Mouse (Mus musculus) ES-E14 (cell line): ENCODE results near the gene Pgam1. TPM values are rescaled to one million over a fixed set of nuclear protein-coding genes. Genes with fewer than 3 reads are reported as not detected.
A peak's percentile ranks its signal among the peaks of the same experiment; 100 is the strongest.

ENCODE experiments used
- DNase-seq: peaks from one replicate; pipeline ENCODE4 v3.0.0-alpha.2; 2013; ENCODE audit warnings: low read depth, low spot score
- H3K27ac ChIP-seq: 2 replicates; pipeline ENCODE4 v1.5.1; 2012; ENCODE audit warnings: low read depth, mild to moderate bottlenecking, low read length, moderate library complexity, mixed read lengths; ENCODE audit not compliant: poor library complexity, insufficient read depth, severe bottlenecking
- H3K36me3 ChIP-seq: 2 replicates; pipeline ENCODE4 v1.6.1; 2012; ENCODE audit warnings: mild to moderate bottlenecking, low read length, moderate library complexity, mixed read lengths; ENCODE audit not compliant: control insufficient read depth, poor library complexity, insufficient read depth, severe bottlenecking
- H3K4me1 ChIP-seq, 2 experiments: fragments of 150-350 bp in 1 of 2; sonication (generic) in 1 of 2; 2 replicates each; pipeline ENCODE4 v1.6.1; 2012; ENCODE audit warnings: low read length in 2 of 2, mild to moderate bottlenecking in 1 of 2, mixed read lengths in 1 of 2; ENCODE audit not compliant: control insufficient read depth in 2 of 2, insufficient read depth in 2 of 2, poor library complexity in 1 of 2
- H3K4me3 ChIP-seq, 2 experiments: fragments of 150-350 bp in 1 of 2; sonication (generic) in 1 of 2; 2 replicates each; pipeline ENCODE4 v1.5.1; 2012; ENCODE audit warnings: low read length in 2 of 2, low read depth in 1 of 2, mild to moderate bottlenecking in 1 of 2, mixed read lengths in 1 of 2; ENCODE audit not compliant: insufficient read depth in 1 of 2, poor library complexity in 1 of 2, severe bottlenecking in 1 of 2
- H3K9ac ChIP-seq: 2 replicates; pipeline ENCODE4 v1.6.1; 2012; ENCODE audit warnings: low read depth, mild to moderate bottlenecking, low read length, mixed read lengths; ENCODE audit not compliant: poor library complexity, insufficient read depth, severe bottlenecking
- H3K9me3 ChIP-seq: fragments of 150-350 bp; sonication (generic); 2 replicates; pipeline ENCODE4 v1.6.1; 2012; ENCODE audit warnings: low read depth, mild to moderate bottlenecking, low read length; ENCODE audit not compliant: control insufficient read depth, insufficient read depth
- CHD2 ChIP-seq: IDR thresholded peaks from 2 replicates; pipeline ENCODE4 v1.6.1; 2014; ENCODE audit warnings: mild to moderate bottlenecking, low read depth, low read length, inconsistent platforms
- HCFC1 ChIP-seq: IDR thresholded peaks from 2 replicates; pipeline ENCODE4 v1.6.1; 2012; ENCODE audit warnings: low read length, inconsistent platforms, borderline replicate concordance; ENCODE audit not compliant: insufficient read depth
- MAFK ChIP-seq: IDR thresholded peaks from 2 replicates; pipeline ENCODE4 v1.6.1; 2014; ENCODE audit warnings: mild to moderate bottlenecking, low read depth, low read length, inconsistent platforms; ENCODE audit not compliant: insufficient read depth
- ZC3H11A ChIP-seq: IDR thresholded peaks from 2 replicates; pipeline ENCODE4 v1.6.1; 2012; ENCODE audit warnings: low read depth, mild to moderate bottlenecking, inconsistent platforms, low read length, borderline replicate concordance
- ZNF384 ChIP-seq: IDR thresholded peaks from 2 replicates; pipeline ENCODE4 v1.6.1; 2012; ENCODE audit warnings: low read depth, low read length, inconsistent platforms
- in situ Hi-C, 2 experiments: fragments of 600-800 bp; cut with MboI; formaldehyde crosslinking; loops; one replicate each; pipeline ENCODE4 v1.15.1; 2025; ENCODE audit warnings: low sequenced_read_pairs in 2 of 2, inconsistent platforms in 1 of 2; ENCODE audit not compliant: unreplicated experiment in 2 of 2
- total RNA-seq: library from RNA; depleted of rRNA; stranded (reverse); fragments of 300-350 nt; gene quantifications from 2 replicates; pipeline ENCODE4 v1.2.3, GENCODE M21; 2012

Pgam1 gene
- total RNA-seq, 1 experiment = 881 TPM

GRCm38 (mm10) chr19:41874356-41874755 lies 37.4 kb upstream of the Pgam1 start:
- Histone ChIP-seq H3K27ac (no peak overlapping the region), H3K9ac (no peak overlapping the region), H3K36me3 (peaks cover 69% of the 10 kb centered on the region), H3K4me1 (no peaks in the 10 kb centered on the region), H3K9me3 (no peaks in the 10 kb centered on the region), H3K4me3 (no peak overlapping the region)
- in situ Hi-C loops = no loop called here
- no peak for TF ChIP-seq MAFK
- no peak for TF ChIP-seq HCFC1
- no peak for TF ChIP-seq CHD2
- TF ChIP-seq ZC3H11A = no peak
- no peak for TF ChIP-seq ZNF384
- DNase-seq = no peak

GRCm38 (mm10) chr19:41881842-41882241 lies 29.9 kb upstream of the Pgam1 start:
- Histone ChIP-seq H3K4me1 (peaks cover 0 to 2% of the 10 kb centered on the region in 2 experiments; a peak in 1 of 4 replicates), H3K9me3 (no peaks in the 10 kb centered on the region), H3K36me3 (peaks cover 64% of the 10 kb centered on the region), H3K4me3 (no peak overlapping the region), H3K27ac (no peak overlapping the region), H3K9ac (no peak overlapping the region)
- no peak for DNase-seq
- TF ChIP-seq ZNF384 = no peak
- TF ChIP-seq HCFC1 = no peak
- no peak for TF ChIP-seq CHD2
- no peak for TF ChIP-seq MAFK
- TF ChIP-seq ZC3H11A = no peak
- in situ Hi-C loops = no loop called here

DNA sequence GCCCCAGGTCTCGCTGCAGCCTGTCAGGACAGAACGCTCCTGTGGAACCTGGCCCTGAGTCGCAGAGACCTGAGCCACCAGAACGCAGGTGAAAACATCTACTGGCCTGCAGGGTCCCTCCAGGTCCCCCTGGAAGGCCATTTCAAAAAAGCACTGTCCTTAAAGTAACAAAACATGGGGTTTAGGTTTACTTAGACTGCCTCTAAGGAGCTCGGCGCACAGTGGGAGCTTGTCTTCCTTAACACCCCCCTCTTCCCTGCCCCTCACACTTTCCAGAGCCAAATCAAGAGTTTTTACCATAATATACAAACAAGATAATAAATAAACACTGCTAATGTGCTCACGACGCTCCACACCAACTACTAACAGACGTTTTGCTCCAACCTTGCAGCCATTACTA lies 27.8 kb upstream of the Pgam1 start:
- Histone ChIP-seq H3K9ac (no peak overlapping the region), H3K27ac (no peak overlapping the region), H3K4me1 (peaks cover 0 to 4% of the 10 kb centered on the region in 2 experiments; a peak in 1 of 4 replicates), H3K9me3 (no peaks in the 10 kb centered on the region), H3K4me3 (no peak overlapping the region), H3K36me3 (peaks cover 69% of the 10 kb centered on the region)
- TF ChIP-seq ZNF384 (no peak), ZC3H11A (no peak), HCFC1 (no peak), MAFK (no peak), CHD2 (no peak)
- no peak for DNase-seq
- in situ Hi-C loops = no loop called here

DNA sequence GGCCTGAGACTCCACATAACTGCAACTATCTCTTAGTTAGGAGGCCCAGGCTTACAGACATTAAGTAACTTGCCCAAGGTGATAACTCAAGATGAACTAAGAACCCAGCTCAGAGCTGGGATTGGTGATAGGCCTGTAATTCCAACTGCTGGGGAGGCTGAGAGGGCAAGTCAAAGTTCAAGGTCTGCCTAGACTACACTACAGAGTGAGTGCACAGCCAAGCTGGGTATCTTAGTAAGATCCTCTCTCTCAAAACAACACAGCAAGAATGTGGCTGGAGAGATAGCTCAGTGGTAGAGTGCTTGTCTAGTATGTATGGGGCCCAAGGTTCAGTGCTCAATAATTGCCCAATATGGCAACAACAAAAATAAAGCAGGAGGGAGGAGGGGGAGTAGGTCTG lies 23.5 kb upstream of the Pgam1 start:
- TF ChIP-seq ZNF384 = no peak
- no peak for TF ChIP-seq ZC3H11A
- no peak for TF ChIP-seq CHD2
- TF ChIP-seq MAFK = no peak
- TF ChIP-seq HCFC1 = no peak
- in situ Hi-C loops = no loop called here

GRCm38 (mm10) chr19:41894959-41895358 lies 16.8 kb upstream of the Pgam1 start:
- in situ Hi-C loops = no loop called here
- no peak overlapping the region for H3K27ac ChIP-seq
- no peaks in the 10 kb centered on the region for H3K9me3 ChIP-seq
- H3K9ac ChIP-seq = peak overlapping the region; percentile 88; the same call in 1 of the 2 replicates
- DNase-seq = no peak
- no peak for TF ChIP-seq CHD2
- peak overlapping the region; percentile 77 to 88; a peak in 3 of 4 replicates for H3K4me3 ChIP-seq
- H3K4me1 ChIP-seq = no peaks in the 10 kb centered on the region; a peak in 1 of 4 replicates
- H3K36me3 ChIP-seq = peaks cover 19% of the 10 kb centered on the region

More for the DNA sequence above, 23.5 kb upstream of the Pgam1 start:
- H3K36me3 ChIP-seq = peaks cover 70% of the 10 kb centered on the region
- H3K9ac ChIP-seq = no peak overlapping the region
- peaks cover 0 to 4% of the 10 kb centered on the region in 2 experiments; a peak in 1 of 4 replicates for H3K4me1 ChIP-seq
- no peak overlapping the region for H3K4me3 ChIP-seq
- no peak for DNase-seq
- no peak overlapping the region for H3K27ac ChIP-seq
- H3K9me3 ChIP-seq = no peaks in the 10 kb centered on the region
